Mouse (Mus musculus) stomach, postnatal 0 days (tissue): ENCODE measurements at regions not wholly inside any gene's neighbourhood (a gene's known extent, or its start where the extent isn't known, plus 50 kb on each side); places are given as distances from the start of the nearest gene placed in this dataset.
"Not testable (repeated sequence)": the region's sequence is repeated elsewhere in the genome, so short reads cannot be mapped to it uniquely, and the experiment has no call there.

ENCODE experiments used
- ATAC-seq: fragments of 200-750 bp; cut with Nextera tagmentation; 2 replicates; pipeline ENCODE4 v1.8.0; 2017; ENCODE audit not compliant: low FRiP score, low TSS enrichment
- DNase-seq: peaks from one replicate; pipeline ENCODE4 v3.0.0-alpha.2; 2016; ENCODE audit warnings: low spot score
- H3K27ac ChIP-seq: fragments of 300-500 bp; sonication (generic); replicated peaks from 2 replicates; pipeline ENCODE4 v1.5.1; 2014; ENCODE audit warnings: mild to moderate bottlenecking, control low read depth
- H3K27me3 ChIP-seq: fragments of 300-500 bp; sonication (generic); 2 replicates; pipeline ENCODE4 v1.6.1; 2014; ENCODE audit warnings: low read length; ENCODE audit not compliant: control insufficient read depth, insufficient read depth
- H3K36me3 ChIP-seq: fragments of 300-500 bp; sonication (generic); 2 replicates; pipeline ENCODE4 v1.6.1; 2014; ENCODE audit warnings: low read length, mixed read lengths; ENCODE audit not compliant: control insufficient read depth, insufficient read depth
- H3K4me1 ChIP-seq: fragments of 300-500 bp; sonication (generic); replicated peaks from 2 replicates; pipeline ENCODE4 v1.6.1; 2014; ENCODE audit warnings: antibody characterized with exemption; ENCODE audit not compliant: control insufficient read depth, insufficient read depth
- H3K4me2 ChIP-seq: fragments of 300-500 bp; sonication (generic); replicated peaks from 2 replicates; pipeline ENCODE4 v1.6.1; 2014; ENCODE audit warnings: low read depth, mild to moderate bottlenecking, control low read depth, moderate library complexity
- H3K4me3 ChIP-seq: fragments of 300-500 bp; sonication (generic); 2 replicates; pipeline ENCODE4 v1.5.1; 2014; ENCODE audit warnings: low read depth, low read length, control low read depth
- H3K9ac ChIP-seq: fragments of 300-500 bp; sonication (generic); 2 replicates; pipeline ENCODE4 v1.6.1; 2014; ENCODE audit warnings: mild to moderate bottlenecking, low read length, control low read depth, mixed read lengths
- H3K9me3 ChIP-seq: fragments of 300-500 bp; sonication (generic); 2 replicates; pipeline ENCODE4 v1.6.1; 2016; ENCODE audit warnings: low read length; ENCODE audit not compliant: control insufficient read depth
- CTCF ChIP-seq: IDR thresholded peaks from 2 replicates; pipeline ENCODE4 v1.5.1; 2016; ENCODE audit warnings: antibody characterized with exemption, low read depth, mild to moderate bottlenecking, moderate library complexity
- EP300 ChIP-seq: optimal IDR thresholded peaks from 2 replicates; pipeline ENCODE3; 2016; ENCODE audit warnings: antibody characterized with exemption
- WGBS: fragments of 180-500 bp; shearing (Covaris S2); extraction: QIAGEN DNeasy Blood & Tissue Kit; methylation state at CpG from one replicate; pipeline ENCODE4 v1.1.7; 2014; 5-methylcytosine and 5-hydroxymethylcytosine counted together

DNA sequence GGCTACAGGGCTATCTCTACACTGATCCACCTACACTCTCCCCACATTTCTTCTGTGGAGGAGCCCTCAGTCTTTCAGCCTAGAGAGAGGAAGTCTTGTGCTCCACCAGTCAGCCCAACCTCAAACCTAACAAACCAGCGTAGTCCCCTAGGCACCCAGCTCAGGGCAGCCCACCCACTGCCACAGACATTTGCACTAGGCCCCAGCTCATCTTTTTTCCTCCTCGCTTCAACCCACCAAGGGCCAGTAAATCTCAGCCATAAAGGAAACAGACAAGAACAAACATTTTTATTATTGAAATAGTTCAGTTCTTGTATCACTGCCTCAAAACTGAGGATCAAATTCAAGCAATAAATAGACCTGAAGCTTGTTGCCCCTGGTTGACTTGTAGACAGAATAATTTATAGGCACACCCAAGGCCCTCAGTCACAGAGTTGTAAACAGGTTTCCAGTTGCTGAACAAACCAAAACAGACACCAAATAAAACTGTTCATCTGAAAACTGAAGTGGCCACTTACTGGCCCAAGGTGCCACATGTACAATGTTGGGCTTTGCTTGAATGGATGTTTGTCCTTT lies 58.0 kb upstream of the Cdyl start:
- WGBS, result 92% methylated on average over 2 of the region's 2 CpGs
- no peak overlapping the region for H3K27ac ChIP-seq
- H3K27me3 ChIP-seq, result no peaks in the 10 kb centered on the region
- DNase-seq (no peak), ATAC-seq (no peak)
- no peaks in the 10 kb centered on the region for H3K4me1 ChIP-seq
- H3K4me3 ChIP-seq, result no peak overlapping the region
- no peak overlapping the region for H3K4me2 ChIP-seq
- no peak overlapping the region for H3K9ac ChIP-seq
- no peaks in the 10 kb centered on the region for H3K9me3 ChIP-seq
- no peaks in the 10 kb centered on the region for H3K36me3 ChIP-seq
- TF ChIP-seq CTCF (no peak), EP300 (no peak)

DNA sequence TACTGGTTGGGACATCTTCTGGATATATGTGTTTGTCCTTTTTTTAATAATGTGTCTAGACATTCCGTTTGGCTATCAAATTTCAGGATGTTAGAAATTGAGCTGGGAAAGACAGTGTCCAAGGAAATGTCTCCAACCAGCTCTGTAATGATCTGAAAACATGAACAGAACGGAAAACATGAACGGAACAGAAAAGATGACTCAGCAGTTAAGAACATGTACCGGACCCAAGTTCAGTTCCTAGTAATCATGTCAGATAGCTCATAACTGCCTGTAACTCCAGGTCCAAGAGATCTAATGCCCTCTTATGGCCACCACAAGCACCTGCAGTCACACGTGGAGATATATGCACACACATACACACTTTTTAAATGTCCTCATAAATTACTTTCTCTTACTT lies 56.6 kb upstream of the Cdyl start:
- TF ChIP-seq EP300, result no peak
- 0 out of 2 replicates have a peak, but pooled peaks have one; percentile 2 for TF ChIP-seq CTCF
- Histone ChIP-seq H3K4me1 (no peaks in the 10 kb centered on the region), H3K36me3 (no peaks in the 10 kb centered on the region), H3K9ac (no peak overlapping the region), H3K9me3 (no peaks in the 10 kb centered on the region), H3K4me3 (no peak overlapping the region), H3K27ac (no peak overlapping the region), H3K27me3 (no peaks in the 10 kb centered on the region), H3K4me2 (no peak overlapping the region)
- DNase-seq (no peak), ATAC-seq (no peak)
- 94% methylated on average over 5 of the region's 5 CpGs for WGBS

DNA sequence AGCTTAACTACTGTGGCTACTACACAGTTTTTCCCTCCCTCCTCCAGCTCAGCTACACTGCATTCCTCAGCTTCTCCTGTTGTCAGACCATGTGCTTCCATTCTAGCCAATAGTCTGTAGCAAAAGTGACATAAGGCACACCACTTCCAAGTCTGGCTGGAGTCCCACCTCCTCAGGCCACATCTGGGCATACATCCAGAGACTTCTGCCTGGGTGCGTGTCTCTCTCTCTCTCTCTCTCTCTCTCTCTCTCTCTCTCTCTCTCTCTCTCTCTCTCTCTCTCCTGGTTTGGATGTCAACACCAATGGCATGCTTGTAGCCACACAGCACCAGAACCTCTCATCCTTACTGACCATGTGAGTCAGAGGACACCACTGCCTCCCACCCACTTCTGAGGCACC lies 55.6 kb upstream of the Cdyl start:
- H3K27me3 ChIP-seq, result no peaks in the 10 kb centered on the region
- H3K36me3 ChIP-seq, result no peaks in the 10 kb centered on the region
- H3K4me2 ChIP-seq, result no peak overlapping the region
- no peaks in the 10 kb centered on the region for H3K9me3 ChIP-seq
- H3K27ac ChIP-seq, result no peak overlapping the region
- no peak overlapping the region for H3K4me3 ChIP-seq
- TF ChIP-seq CTCF (no peak), EP300 (no peak)
- ATAC-seq (peak; percentile 42; the same call in 1 of the 2 replicates), DNase-seq (peak; percentile 16)
- no peaks in the 10 kb centered on the region for H3K4me1 ChIP-seq
- H3K9ac ChIP-seq, result no peak overlapping the region
- 38% methylated on average over 1 of the region's 1 CpGs for WGBS

DNA sequence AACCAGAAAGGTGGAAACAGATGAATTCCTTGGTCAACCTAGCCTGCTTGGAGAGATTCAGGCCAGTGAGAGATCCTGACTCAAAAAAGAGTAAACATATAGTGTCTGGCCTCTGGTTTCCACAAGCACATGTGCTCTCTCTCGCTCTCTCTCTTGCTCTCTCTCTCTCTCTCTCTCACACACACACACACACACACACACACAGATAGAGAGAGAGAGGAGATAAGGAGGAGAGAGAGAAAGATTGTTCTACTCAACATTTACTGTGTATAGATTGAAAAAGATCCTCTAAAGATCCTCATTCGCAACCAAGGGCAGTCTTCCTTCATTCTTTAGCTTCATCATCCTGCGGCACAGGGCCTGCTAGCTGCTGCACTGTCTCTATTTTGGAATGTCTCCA lies 54.9 kb upstream of the Cdyl start:
- DNase-seq (no peak), ATAC-seq (no peak)
- H3K4me1 ChIP-seq, result no peaks in the 10 kb centered on the region
- 88% methylated on average over 3 of the region's 3 CpGs for WGBS
- H3K4me3 ChIP-seq, result no peak overlapping the region
- H3K27ac ChIP-seq, result no peak overlapping the region
- H3K9me3 ChIP-seq, result no peaks in the 10 kb centered on the region
- no peak overlapping the region for H3K4me2 ChIP-seq
- no peak for TF ChIP-seq EP300
- no peak for TF ChIP-seq CTCF
- no peaks in the 10 kb centered on the region for H3K36me3 ChIP-seq
- H3K27me3 ChIP-seq, result no peaks in the 10 kb centered on the region
- H3K9ac ChIP-seq, result no peak overlapping the region

DNA sequence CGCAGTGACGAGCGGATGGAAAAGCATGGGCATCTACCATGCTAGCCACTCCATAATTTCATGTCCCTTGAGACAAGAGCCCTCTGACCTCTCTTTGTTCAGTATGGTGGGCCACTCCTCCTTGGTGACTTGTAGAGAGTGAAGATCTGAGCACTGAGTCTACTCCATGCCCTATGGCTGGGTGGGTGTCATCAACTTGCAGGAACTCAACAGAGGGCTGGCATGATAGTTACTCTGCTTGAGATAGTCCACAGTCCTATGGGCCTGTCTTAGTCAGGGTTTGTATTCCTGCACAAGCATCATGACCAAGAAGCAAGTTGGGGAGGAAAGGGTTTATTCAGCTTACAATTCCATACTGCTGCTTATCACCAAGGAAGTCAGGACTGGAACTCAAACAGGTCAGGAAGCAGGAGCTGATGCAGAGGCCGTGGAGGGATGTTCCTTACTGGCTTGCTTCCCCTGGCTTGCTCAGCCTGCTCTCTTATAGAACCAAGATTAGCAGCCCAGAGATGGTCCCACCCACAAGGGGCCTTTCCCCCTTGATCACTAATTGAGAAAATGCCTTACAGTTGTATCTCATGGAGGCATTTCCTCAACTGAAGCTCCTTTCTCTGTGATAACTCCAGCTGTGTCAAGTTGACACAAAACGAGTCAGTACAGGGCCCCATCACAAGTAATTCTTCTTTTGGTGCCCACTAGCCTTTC lies 52.6 kb upstream of the Cdyl start:
- not testable (repeated sequence) for H3K9ac ChIP-seq
- WGBS, result 80% methylated on average over 5 of the region's 5 CpGs

DNA sequence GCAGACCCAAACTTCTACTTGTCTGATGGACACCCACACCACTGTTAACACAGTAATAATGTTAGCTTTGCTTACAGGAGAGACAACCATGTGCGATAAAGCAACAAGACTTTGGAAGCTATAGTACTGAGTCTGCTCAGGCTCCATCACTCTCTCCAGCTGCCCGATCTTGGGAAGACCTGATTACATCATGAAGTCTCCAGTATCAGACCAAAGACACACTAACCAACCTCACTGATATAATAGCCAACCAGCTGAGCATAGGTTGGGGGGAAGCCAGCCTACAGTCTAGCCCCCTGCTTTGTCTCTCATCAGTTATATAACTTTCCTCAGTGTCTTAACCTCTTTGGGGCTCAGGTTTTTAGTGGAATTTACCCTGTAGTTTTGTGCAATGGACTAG lies 51.9 kb upstream of the Cdyl start:
- Histone ChIP-seq H3K4me1 (no peaks in the 10 kb centered on the region), H3K27me3 (no peaks in the 10 kb centered on the region), H3K27ac (no peak overlapping the region), H3K4me2 (no peak overlapping the region), H3K9me3 (no peaks in the 10 kb centered on the region), H3K36me3 (no peaks in the 10 kb centered on the region), H3K9ac (no peak overlapping the region), H3K4me3 (no peak overlapping the region)
- TF ChIP-seq CTCF, result no peak
- no peak for TF ChIP-seq EP300
- DNase-seq (no peak), ATAC-seq (no peak)
- WGBS, result 88% methylated on average over 2 of the region's 2 CpGs

More for the DNA sequence above, 52.6 kb upstream of the Cdyl start:
- not testable (repeated sequence) for H3K4me3 ChIP-seq, H3K36me3 ChIP-seq, H3K4me2 ChIP-seq, ATAC-seq, H3K27ac ChIP-seq, H3K4me1 ChIP-seq, DNase-seq, H3K27me3 ChIP-seq, H3K9me3 ChIP-seq
